Mouse (Mus musculus) heart, embryonic 13.5 days (tissue): Measurements from ENCODE around the gene Akap8. TPM values are rescaled to one million over a fixed set of nuclear protein-coding genes. Genes with fewer than 3 reads are reported as not detected.
A peak's percentile ranks its signal among the peaks of the same experiment; 100 is the strongest.

Experiments used
- ATAC-seq: fragments of 200-750 bp; cut with Nextera tagmentation; 2 replicates; pipeline ENCODE4 v1.8.0; 2017; ENCODE audit warnings: moderate TSS enrichment; ENCODE audit not compliant: insufficient number of reproducible peaks, low FRiP score, low TSS enrichment; ENCODE audit errors: extremely low read depth
- H3K27ac ChIP-seq: fragments of 300-500 bp; sonication (generic); replicated peaks from 2 replicates; pipeline ENCODE4 v1.5.1; 2015; ENCODE audit warnings: moderate library complexity, mild to moderate bottlenecking, inconsistent platforms
- H3K27me3 ChIP-seq: fragments of 300-500 bp; sonication (generic); replicated peaks from 2 replicates; pipeline ENCODE4 v1.6.1; 2015; ENCODE audit warnings: mild to moderate bottlenecking, inconsistent platforms
- H3K36me3 ChIP-seq: fragments of 300-500 bp; sonication (generic); 2 replicates; pipeline ENCODE4 v1.6.1; 2015; ENCODE audit warnings: mild to moderate bottlenecking, inconsistent platforms
- H3K4me1 ChIP-seq: fragments of 300-500 bp; sonication (generic); 2 replicates; pipeline ENCODE4 v1.6.1; 2015; ENCODE audit warnings: inconsistent platforms
- H3K4me2 ChIP-seq: fragments of 300-500 bp; sonication (generic); 2 replicates; pipeline ENCODE4 v1.6.1; 2015; ENCODE audit warnings: inconsistent platforms, mild to moderate bottlenecking, moderate library complexity
- H3K4me3 ChIP-seq: fragments of 300-500 bp; sonication (generic); 2 replicates; pipeline ENCODE4 v1.5.1; 2015; ENCODE audit warnings: moderate library complexity, mild to moderate bottlenecking, inconsistent platforms
- H3K9ac ChIP-seq: fragments of 300-500 bp; sonication (generic); 2 replicates; pipeline ENCODE4 v1.6.1; 2015; ENCODE audit warnings: inconsistent platforms, mild to moderate bottlenecking, moderate library complexity
- H3K9me3 ChIP-seq: fragments of 300-500 bp; sonication (generic); 2 replicates; pipeline ENCODE4 v1.6.1; 2016; ENCODE audit warnings: inconsistent platforms
- WGBS: fragments of 180-500 bp; shearing (Covaris S2); methylation state at CpG from one replicate; pipeline ENCODE4 v1.1.7; 2015; ENCODE audit warnings: mixed read lengths; 5-methylcytosine and 5-hydroxymethylcytosine counted together
- polyA plus RNA-seq: library from polyadenylated mRNA; unstranded; fragments of >200 nt; fragmentation: Nextera tagmentation; extraction: Ambion mirVana; gene quantifications from 2 replicates; pipeline ENCODE4 v1.2.1, GENCODE M21; 2015

Gene Akap8
- polyA plus RNA-seq, 1 experiment from 2014 or later: 65.8 TPM

DNA sequence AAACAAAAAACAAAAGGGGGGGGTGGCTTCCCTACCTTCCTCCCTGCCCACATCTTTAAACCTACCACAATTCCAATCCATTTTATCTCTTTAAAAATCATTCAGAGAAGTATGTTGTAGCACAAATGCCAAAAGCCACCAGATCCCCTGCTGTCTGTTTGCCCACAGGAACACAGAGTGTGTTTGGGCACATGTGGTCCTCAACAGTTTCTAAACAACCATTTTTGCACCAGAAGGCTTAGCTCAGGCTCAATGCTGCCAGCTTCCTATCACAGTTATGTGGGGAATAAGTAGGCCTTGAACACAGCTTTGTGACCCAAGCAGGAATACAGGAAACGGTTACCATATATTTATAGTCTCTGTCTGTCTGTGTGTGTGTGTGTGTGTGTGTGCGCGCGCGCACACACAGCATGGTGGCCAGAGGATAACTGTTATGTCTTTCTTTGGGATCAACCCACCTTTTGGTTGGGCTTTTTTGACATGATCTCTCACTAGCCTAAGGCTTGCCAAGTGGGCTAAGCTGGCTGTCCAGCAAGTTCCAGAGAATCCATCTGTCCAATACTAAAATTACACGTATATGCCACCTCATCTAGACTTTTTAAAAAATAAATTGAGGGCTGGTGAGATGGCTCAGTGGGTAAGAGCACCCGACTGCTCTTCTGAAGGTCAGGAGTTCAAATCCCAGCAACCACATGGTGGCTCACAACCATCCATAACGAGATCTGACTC lies 58.0 kb downstream of the Akap8 start:
- no peak overlapping the region for H3K27ac ChIP-seq
- WGBS: 90% methylated on average over 8 of the region's 8 CpGs
- H3K36me3 ChIP-seq: peaks cover 13% of the 10 kb centered on the region
- H3K27me3 ChIP-seq: no peaks in the 10 kb centered on the region
- H3K9me3 ChIP-seq: no peaks in the 10 kb centered on the region
- H3K4me3 ChIP-seq: no peak overlapping the region
- H3K4me2 ChIP-seq: no peak overlapping the region
- H3K4me1 ChIP-seq: peaks cover 31% of the 10 kb centered on the region
- no peak overlapping the region for H3K9ac ChIP-seq
- ATAC-seq: no peak

- Histone ChIP-seq H3K9ac (no peak overlapping the region), H3K4me2 (no peak overlapping the region), H3K9me3 (no peaks in the 10 kb centered on the region), H3K27me3 (no peaks in the 10 kb centered on the region), H3K27ac (no peak overlapping the region), H3K36me3 (peaks cover 13% of the 10 kb centered on the region), H3K4me3 (no peak overlapping the region), H3K4me1 (peaks cover 46% of the 10 kb centered on the region)
- ATAC-seq: no peak
- WGBS: 86% methylated on average over 2 of the region's 2 CpGs
These were observed 62.2 kb downstream of the Akap8 start for GRCm38 (mm10) chr17:32258869-32259268.

GRCm38 (mm10) chr17:32257944-32258343 lies 63.1 kb downstream of the Akap8 start:
- peak overlapping the region; percentile 83 for H3K27ac ChIP-seq
- no peaks in the 10 kb centered on the region for H3K27me3 ChIP-seq
- peak overlapping the region; percentile 66 for H3K9ac ChIP-seq
- H3K36me3 ChIP-seq: peaks cover 20% of the 10 kb centered on the region
- no peak overlapping the region; the same call in 1 of the 2 replicates for H3K4me3 ChIP-seq
- peak overlapping the region; percentile 52 for H3K4me2 ChIP-seq
- no peaks in the 10 kb centered on the region for H3K9me3 ChIP-seq
- peaks cover 50% of the 10 kb centered on the region for H3K4me1 ChIP-seq
- no peak; the same call in 1 of the 2 replicates for ATAC-seq
- WGBS: 14% methylated on average over 6 of the region's 6 CpGs

DNA sequence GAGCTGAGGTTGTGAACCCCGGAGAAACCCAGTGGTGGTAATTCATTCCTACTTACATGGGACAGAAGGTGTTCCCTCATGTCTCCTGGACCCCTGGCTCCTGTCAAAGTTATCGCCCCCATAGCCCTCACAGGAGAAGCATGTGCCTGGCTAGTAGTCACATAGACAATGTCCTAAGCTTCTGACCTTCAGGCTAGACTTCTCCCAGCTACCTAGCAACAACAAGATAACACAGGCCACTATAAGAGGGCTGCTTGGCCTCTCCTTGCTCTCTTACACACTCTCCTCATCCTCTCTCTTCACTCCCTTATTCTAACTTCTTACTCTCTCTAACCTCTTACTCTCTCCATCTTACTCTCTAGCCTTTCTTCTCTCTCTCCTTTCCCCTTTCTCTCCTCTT lies 63.6 kb downstream of the Akap8 start:
- WGBS: 44% methylated on average over 2 of the region's 2 CpGs
- Histone ChIP-seq H3K9me3 (no peaks in the 10 kb centered on the region), H3K9ac (peak overlapping the region; percentile 66; the same call in 1 of the 2 replicates), H3K36me3 (peaks cover 25% of the 10 kb centered on the region), H3K4me2 (peak overlapping the region; percentile 52), H3K4me1 (peaks cover 49% of the 10 kb centered on the region), H3K4me3 (no peak overlapping the region; the same call in 1 of the 2 replicates), H3K27ac (peak overlapping the region; percentile 83), H3K27me3 (no peaks in the 10 kb centered on the region)
- ATAC-seq: no peak; the same call in 1 of the 2 replicates

DNA sequence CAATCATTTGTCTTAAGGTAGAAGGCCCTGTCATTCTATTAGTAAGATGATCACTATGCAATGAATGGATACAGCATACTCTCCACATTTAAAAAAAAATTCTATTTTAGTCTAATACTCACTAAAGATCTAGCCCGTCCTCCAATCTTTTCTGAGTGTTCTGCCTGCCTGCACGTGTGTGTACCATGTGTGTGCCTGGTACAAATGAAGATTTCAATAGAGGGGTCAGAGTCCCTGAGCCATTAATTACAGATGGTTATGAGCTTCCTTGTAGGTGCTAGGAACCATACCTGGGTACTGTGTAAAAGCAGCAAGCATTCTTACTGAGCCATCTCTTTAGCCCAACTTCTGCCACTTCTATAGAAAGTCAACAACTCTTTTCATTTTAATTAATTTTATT lies 64.1 kb downstream of the Akap8 start:
- peak overlapping the region; percentile 83 for H3K27ac ChIP-seq
- no peak overlapping the region for H3K9ac ChIP-seq
- WGBS: 78% methylated on average over 2 of the region's 2 CpGs
- H3K27me3 ChIP-seq: no peaks in the 10 kb centered on the region
- ATAC-seq: no peak
- H3K4me2 ChIP-seq: no peak overlapping the region
- peaks cover 26% of the 10 kb centered on the region for H3K36me3 ChIP-seq
- no peaks in the 10 kb centered on the region for H3K9me3 ChIP-seq
- H3K4me1 ChIP-seq: peaks cover 53% of the 10 kb centered on the region
- no peak overlapping the region for H3K4me3 ChIP-seq

Other genes starting within 250 kb of the Akap8 start
- gene Notch3, start 154.4 kb downstream of the Akap8 start, polyA plus RNA-seq: 5.7 and 5.9 TPM in 2 replicates
- gene Ephx3, start 131.7 kb downstream of the Akap8 start, polyA plus RNA-seq: 0.11 TPM in 1 of 2 replicates, not detected in the other
- gene Brd4, start 36.5 kb downstream of the Akap8 start, polyA plus RNA-seq: 58.8 and 64.2 TPM in 2 replicates
- 83.9 and 84.3 TPM in 2 replicates for gene Akap8l, start 29.4 kb upstream of the Akap8 start, polyA plus RNA-seq
- 10.9 and 12.4 TPM in 2 replicates for gene Wiz, start 68.2 kb upstream of the Akap8 start, polyA plus RNA-seq
- 0.49 and 1.1 TPM in 2 replicates for gene Rasal3, start 82.3 kb upstream of the Akap8 start, polyA plus RNA-seq
- 0.09 and 0.16 TPM in 2 replicates for gene Pglyrp2, start 102.9 kb upstream of the Akap8 start, polyA plus RNA-seq
- 0.15 and 0.38 TPM in 2 replicates for gene Cyp4f39, start 131.5 kb upstream of the Akap8 start, polyA plus RNA-seq
- 6.4 and 7.5 TPM in 2 replicates for gene Cyp4f17, start 184.8 kb upstream of the Akap8 start, polyA plus RNA-seq
- gene Cyp4f16, start 215.3 kb upstream of the Akap8 start, polyA plus RNA-seq: 17.0 and 18.6 TPM in 2 replicates